Mouse (Mus musculus): Measurements from ENCODE around the gene Wnt9a.

Wnt9a gene

GRCm38 (mm10) chr11:59302700-59303569 lies 3.8 kb upstream of the Wnt9a start:
- no peak for DNase-seq (ENCODE audit: low read depth)

DNA sequence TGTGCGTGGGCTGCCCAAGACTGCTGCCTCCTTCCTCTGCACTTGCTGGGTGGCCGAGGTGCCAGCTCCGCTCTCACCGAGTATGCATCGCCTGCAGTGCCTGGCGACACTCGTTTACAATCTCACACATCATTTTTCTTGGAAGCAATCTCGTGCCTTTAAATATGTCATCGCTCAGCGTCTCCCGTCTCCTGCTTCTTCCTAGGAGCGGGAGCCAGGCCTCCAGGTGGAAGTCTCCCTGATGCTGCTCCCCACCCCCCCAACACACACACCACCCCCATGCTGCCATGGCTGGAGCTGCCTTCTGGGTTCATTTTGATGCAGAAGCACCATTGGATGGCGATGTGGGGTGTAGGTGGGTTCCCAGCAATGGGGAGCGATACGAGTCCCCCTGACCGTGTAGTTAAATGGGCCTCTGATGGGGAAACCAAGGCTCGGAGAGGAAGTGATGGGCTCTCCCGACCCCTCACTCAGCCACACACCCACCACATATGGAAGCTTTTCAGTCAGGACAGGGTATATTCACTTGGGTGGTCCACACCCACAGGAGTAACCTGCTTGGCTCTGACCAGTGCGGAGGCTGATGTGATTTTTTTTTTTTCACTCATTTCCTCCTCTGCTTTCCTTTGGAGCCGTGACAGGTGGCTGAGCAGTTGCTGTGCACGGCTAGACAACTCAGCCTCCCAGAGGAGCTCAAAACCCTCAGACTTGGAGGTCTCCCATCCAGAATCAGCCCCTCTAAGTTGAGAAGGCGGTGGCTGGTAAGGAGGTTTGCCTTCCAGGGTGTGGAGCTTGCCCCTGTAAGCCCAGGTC lies 1.5 kb upstream of the Wnt9a start:
- no peak for DNase-seq (ENCODE audit: low read depth)

DNA sequence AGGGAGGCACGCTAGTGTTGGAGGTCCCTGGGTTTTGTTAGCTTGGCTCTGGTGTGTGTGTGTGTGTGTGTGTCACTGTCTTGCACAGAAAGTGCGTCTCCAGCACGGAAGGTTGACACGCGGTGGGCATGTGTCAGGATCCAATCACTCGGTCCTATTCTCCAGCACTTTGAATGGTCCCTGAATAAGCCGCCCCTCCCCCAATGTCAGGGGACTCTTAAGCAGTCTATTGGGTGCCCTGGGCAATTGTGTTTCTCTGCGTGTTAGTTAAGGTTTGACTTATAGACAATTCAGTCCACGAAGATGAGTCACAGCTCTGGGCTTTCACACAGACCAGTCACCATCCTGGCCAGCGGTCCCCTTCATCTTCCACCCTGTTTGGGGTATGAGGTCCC lies 910 bp upstream of the Wnt9a start:
- DNase-seq (ENCODE audit: low read depth): no peak

DNA sequence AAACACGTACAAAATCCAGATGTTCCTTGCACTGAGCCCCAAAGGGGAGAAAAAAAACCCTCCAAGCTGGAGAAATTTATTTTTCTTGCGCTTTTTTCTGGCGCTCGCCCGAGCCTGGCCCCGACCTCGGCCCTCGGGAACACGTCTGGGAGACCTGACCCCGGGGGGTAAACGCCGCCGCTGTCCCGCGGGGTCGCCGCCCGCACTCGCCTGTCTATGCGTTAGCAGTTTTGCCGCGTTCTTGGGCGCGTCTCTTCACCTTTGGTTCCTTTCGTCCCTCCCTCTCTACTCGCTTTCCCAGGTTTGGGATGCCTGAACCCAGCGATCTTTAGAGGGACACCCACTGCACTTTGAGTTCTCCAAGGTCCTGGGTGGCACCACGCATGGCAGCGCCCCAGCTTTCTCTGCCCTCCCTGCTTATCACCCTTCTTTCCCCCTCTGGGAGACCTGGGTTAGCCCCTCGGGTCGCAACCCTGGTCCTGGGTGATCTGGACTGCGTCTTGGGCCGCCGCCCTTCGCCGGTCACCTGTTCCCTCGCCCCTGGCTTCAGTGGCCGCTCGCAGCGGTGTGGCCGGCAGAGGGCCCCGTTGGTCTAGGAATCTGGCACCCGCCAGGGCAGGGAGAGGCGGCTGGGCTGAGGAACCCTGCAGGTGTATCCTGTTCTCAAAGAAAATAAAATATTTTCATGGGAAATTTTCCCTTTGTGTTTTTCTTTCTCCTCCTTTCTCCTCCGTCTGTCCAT lies 865 bp downstream of the Wnt9a start:
- DNase-seq (ENCODE audit: low read depth): no peak

DNA sequence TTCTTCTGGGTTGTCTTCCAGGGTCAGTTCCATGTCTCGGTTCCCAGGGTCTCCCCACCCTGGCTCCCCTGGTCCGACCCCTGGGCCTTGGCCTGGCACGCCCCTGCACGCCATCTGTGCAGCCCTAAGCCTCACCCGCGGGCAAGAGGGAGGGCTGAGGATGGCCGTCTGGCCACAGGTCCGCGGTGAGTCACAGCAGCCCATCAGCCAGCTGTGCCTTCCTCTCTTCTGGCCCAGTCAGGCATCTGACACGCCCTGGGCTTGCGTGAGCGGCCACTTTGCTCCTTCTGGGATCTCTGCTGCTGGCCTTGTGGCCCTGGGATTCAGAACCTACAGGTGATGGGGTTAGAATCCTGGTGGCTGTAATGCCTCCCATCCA lies 1.4 kb downstream of the Wnt9a start:
- DNase-seq (ENCODE audit: low read depth): no peak

DNA sequence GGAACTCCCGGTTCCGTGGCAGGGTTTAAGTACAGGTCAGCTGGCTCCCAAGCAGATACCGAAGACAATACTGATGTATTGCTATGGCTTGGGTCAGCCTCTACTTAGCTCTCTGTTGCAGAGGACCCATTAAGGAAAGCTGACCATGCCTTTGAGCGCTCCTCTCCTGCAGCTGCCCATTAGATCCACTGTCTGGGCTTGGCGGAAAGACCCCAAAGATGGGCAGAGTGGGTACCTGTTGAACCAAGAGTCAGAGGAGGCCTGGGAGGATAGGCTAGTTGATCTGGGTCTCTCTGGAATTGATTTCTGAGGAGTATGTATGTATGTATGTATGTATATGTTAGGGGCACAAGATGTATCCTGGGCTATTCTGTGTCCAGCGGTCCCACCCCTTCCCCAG lies 1.9 kb downstream of the Wnt9a start:
- DNase-seq (ENCODE audit: low read depth): no peak

GRCm38 (mm10) chr11:59309106-59309805 lies 2.5 kb downstream of the Wnt9a start:
- DNase-seq (ENCODE audit: low read depth): no peak

DNA sequence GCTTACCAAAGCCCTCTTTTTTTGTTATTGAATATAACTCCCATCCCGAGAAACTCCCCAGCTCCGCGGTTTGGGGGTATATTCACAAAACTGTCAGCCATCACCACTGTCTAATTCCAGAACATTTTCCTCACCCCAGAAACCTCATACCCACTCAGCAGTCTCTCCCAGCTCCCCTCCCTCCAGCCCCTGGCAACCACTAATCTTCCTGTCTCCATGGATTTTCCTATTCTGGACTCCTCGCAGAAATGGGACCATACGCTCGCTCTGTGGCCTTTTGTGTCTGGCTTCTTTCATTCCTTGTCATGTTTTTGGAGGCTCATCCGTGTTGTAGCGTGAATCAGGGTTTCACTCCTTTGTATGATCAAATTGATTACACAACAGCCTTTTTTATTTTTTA lies 3.2 kb downstream of the Wnt9a start:
- no peak for DNase-seq (ENCODE audit: low read depth)

- no peak for DNase-seq (ENCODE audit: low read depth)
Measured at GRCm38 (mm10) chr11:59312060-59312459, 5.3 kb downstream of the Wnt9a start.

DNA sequence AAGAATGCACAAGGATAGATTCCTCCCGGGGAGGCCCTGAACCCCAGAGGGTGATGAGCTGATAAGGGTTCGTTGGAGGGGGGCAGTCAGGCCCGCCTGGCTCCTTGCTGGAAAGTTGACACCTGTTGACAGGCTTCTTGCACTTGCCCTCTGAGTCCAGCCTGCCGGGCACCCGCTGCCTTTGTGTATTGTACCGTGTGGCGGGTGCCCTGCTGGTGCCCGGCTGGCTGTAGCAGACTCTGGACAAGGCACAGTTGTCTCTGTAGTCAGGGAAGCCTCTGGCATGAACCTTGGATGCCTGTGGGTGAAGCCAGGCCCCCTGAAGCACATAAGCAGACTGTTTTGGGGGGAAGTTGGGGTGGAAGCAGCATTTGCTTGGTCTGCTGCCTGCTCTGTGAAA lies 5.8 kb downstream of the Wnt9a start:
- no peak for DNase-seq (ENCODE audit: low read depth)

- DNase-seq (ENCODE audit: low read depth): no peak
Measured at GRCm38 (mm10) chr11:59313029-59313811, 6.5 kb downstream of the Wnt9a start.

GRCm38 (mm10) chr11:59313944-59314343 lies 7.2 kb downstream of the Wnt9a start:
- no peak for DNase-seq (ENCODE audit: low read depth)

- no peak for DNase-seq (ENCODE audit: low read depth)
Measured at GRCm38 (mm10) chr11:59316517-59316916, 9.8 kb downstream of the Wnt9a start.

DNA sequence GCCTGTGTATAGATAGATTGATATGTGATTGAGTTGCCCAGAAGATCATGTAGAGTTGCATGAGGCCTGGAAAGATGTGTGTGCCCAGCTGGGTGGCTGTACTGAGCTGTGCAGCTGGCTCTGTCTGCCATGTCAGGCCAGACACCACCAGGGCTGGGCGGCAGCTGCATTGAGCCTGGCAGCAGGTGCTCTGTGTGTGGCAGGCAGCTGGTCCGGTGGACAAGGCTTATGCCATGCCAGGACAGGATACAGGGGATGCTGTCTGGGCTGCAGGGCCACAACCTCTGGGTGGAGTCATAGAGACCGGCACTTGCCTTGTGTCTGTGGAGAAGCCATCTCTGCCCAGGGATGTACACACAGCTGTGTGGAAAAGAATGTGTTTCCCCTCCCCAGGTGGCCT lies 16.3 kb downstream of the Wnt9a start:
- DNase-seq (ENCODE audit: low read depth): no peak

GRCm38 (mm10) chr11:59324777-59325176 lies 18.0 kb downstream of the Wnt9a start:
- no peak for DNase-seq (ENCODE audit: low read depth)

- no peak for DNase-seq (ENCODE audit: low read depth)
Measured at GRCm38 (mm10) chr11:59327625-59328024, 20.9 kb downstream of the Wnt9a start.

DNA sequence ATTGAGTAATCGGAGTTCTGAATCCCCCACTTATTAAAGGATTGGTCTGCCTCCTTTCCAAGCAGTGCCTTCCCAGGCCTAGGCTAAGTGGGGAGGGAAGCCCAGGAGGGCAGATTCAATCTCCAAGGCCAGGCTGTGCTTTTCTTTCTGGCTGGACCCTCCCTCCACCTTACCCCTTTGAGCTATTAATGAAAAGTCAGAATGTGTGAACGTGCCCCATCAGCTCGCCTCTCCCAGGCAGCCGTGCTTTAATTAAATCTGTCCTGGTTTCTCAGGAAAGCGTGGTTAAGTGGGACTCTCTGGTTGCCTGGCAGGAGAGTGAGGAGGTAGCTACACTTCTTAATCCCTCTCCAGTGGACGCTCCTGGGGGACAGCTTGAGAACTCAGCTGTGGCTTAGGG lies 22.9 kb downstream of the Wnt9a start:
- no peak for DNase-seq (ENCODE audit: low read depth)

DNA sequence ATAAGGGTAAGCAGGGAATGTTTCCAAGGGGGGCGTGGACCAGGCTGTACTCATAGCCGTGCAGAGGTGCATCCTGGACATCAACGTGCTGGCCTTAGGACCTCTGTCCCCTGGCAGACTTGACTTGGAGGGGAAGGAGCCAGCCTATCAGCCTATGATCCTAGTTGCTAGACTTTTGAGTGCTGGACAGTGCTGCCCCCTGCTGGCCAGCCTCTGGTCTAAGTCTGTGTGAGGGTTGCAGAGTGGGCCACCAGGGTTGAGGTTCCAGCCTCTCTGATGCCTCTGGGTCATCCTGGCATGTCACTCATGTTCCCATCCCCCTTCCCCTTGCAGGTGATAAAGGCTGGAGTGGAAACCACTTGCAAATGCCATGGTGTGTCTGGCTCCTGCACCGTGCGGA lies 23.8 kb downstream of the Wnt9a start:
- DNase-seq (ENCODE audit: low read depth): peak; percentile 36

- DNase-seq (ENCODE audit: low read depth): no peak
Measured at GRCm38 (mm10) chr11:59331167-59331869, 24.6 kb downstream of the Wnt9a start.

DNA sequence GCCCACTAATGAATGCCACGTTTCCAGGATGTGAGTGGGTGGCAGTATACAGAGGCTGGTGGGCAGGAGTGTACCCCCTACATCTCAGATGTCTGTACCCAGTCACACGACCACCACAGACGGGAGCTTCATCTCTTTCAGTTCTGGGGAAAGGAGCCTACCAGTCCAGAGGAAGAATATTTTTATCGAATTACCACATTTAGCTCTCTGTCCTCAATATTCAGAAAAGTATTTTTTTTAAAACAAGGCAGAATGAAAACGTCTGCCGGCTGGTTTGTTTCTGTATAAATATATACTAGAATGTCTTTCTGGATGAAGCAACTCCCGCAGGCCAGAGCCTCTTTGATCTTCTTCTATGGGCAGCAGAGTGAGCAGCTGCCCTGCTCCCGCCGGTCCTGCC lies 26.2 kb downstream of the Wnt9a start:
- DNase-seq (ENCODE audit: low read depth): no peak

DNA sequence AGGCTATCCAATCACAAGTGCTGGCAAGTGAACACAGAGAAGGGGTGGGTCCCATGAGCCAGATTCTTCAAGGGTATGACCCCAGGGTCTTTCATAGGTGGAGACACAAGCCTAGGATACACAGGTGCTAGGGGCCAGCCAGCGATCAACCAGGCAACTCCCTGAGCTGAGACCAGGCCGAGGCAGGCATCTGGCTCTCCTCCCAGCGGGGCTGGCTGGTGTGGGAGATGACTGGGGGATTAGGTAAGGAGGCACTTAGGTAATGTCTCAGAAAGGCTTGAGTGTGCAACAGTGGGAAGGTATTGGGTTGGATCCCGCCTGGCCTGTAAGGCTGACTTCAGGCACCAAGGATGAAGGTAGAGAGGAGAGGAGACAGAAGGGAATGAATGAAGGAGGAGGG lies 28.4 kb downstream of the Wnt9a start:
- DNase-seq (ENCODE audit: low read depth): no peak
